Mouse (Mus musculus) lung, embryonic 15.5 days (tissue): ENCODE results near the gene M1ap. TPM values are rescaled to one million over a fixed set of nuclear protein-coding genes. Genes with fewer than 3 reads are reported as not detected.
A peak's percentile ranks its signal among the peaks of the same experiment; 100 is the strongest.

Experiments used
- ATAC-seq: fragments of 200-750 bp; cut with Nextera tagmentation; 2 replicates; pipeline ENCODE4 v1.8.0; 2017; ENCODE audit warnings: moderate number of reproducible peaks, borderline replicate concordance; ENCODE audit not compliant: low FRiP score, low TSS enrichment; ENCODE audit errors: extremely low read depth
- H3K27ac ChIP-seq: fragments of 300-500 bp; sonication (generic); 2 replicates; pipeline ENCODE4 v1.5.1; 2015; ENCODE audit warnings: moderate library complexity, mild to moderate bottlenecking, inconsistent platforms
- H3K27me3 ChIP-seq: fragments of 300-500 bp; sonication (generic); 2 replicates; pipeline ENCODE4 v1.6.1; 2015; ENCODE audit warnings: inconsistent platforms
- H3K36me3 ChIP-seq: fragments of 300-500 bp; sonication (generic); 2 replicates; pipeline ENCODE4 v1.6.1; 2015; ENCODE audit warnings: inconsistent platforms
- H3K4me1 ChIP-seq: fragments of 300-500 bp; sonication (generic); 2 replicates; pipeline ENCODE4 v1.6.1; 2015; ENCODE audit warnings: inconsistent platforms
- H3K4me2 ChIP-seq: fragments of 300-500 bp; sonication (generic); 2 replicates; pipeline ENCODE4 v1.6.1; 2015; ENCODE audit warnings: inconsistent platforms, mild to moderate bottlenecking, moderate library complexity
- H3K4me3 ChIP-seq: fragments of 300-500 bp; sonication (generic); 2 replicates; pipeline ENCODE4 v1.5.1; 2015; ENCODE audit warnings: mild to moderate bottlenecking, inconsistent platforms
- H3K9ac ChIP-seq: fragments of 300-500 bp; sonication (generic); 2 replicates; pipeline ENCODE4 v1.6.1; 2015; ENCODE audit warnings: inconsistent platforms
- H3K9me3 ChIP-seq: fragments of 300-500 bp; sonication (generic); 2 replicates; pipeline ENCODE4 v1.6.1; 2016; ENCODE audit warnings: inconsistent platforms
- WGBS: fragments of 180-500 bp; shearing (Covaris S2); methylation state at CpG from one replicate; pipeline ENCODE4 v1.1.7; 2015; 5-methylcytosine and 5-hydroxymethylcytosine counted together
- polyA plus RNA-seq: library from polyadenylated mRNA; unstranded; fragments of >200 nt; fragmentation: Nextera tagmentation; extraction: Ambion mirVana; gene quantifications from 2 replicates; pipeline ENCODE4 v1.2.1, GENCODE M21; 2015

M1ap gene
- polyA plus RNA-seq, 1 experiment from 2014 or later: 2.5 TPM

DNA sequence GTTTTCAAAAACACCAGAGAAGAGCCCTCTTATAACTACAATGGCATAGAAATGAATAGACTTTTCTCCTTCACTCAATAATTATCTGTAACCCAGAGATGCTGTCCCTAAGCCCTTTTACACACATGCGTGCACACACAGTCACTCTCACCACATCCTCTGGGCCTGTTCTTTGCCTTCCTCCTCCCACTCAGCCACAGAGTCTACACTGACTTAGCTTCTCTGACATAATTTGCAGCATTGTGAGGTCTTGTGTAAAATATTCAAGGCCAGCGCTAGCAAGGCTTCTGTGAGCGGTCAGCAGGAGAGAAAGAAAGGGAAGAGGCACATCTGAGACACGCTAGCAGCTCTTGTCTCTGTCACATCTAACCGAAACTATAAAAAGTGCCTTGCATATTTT is 66.7 kb downstream of the M1ap start:
- Histone ChIP-seq H3K9me3 (no peaks in the 10 kb centered on the region), H3K36me3 (no peaks in the 10 kb centered on the region), H3K4me1 (0 out of 2 replicates have a peak, but pooled peaks cover 5% of the 10 kb centered on the region), H3K4me3 (no peak overlapping the region), H3K4me2 (no peak overlapping the region), H3K9ac (no peak overlapping the region), H3K27me3 (no peaks in the 10 kb centered on the region), H3K27ac (no peak overlapping the region)
- 81% methylated on average over 5 of the region's 5 CpGs for WGBS
- ATAC-seq: no peak

DNA sequence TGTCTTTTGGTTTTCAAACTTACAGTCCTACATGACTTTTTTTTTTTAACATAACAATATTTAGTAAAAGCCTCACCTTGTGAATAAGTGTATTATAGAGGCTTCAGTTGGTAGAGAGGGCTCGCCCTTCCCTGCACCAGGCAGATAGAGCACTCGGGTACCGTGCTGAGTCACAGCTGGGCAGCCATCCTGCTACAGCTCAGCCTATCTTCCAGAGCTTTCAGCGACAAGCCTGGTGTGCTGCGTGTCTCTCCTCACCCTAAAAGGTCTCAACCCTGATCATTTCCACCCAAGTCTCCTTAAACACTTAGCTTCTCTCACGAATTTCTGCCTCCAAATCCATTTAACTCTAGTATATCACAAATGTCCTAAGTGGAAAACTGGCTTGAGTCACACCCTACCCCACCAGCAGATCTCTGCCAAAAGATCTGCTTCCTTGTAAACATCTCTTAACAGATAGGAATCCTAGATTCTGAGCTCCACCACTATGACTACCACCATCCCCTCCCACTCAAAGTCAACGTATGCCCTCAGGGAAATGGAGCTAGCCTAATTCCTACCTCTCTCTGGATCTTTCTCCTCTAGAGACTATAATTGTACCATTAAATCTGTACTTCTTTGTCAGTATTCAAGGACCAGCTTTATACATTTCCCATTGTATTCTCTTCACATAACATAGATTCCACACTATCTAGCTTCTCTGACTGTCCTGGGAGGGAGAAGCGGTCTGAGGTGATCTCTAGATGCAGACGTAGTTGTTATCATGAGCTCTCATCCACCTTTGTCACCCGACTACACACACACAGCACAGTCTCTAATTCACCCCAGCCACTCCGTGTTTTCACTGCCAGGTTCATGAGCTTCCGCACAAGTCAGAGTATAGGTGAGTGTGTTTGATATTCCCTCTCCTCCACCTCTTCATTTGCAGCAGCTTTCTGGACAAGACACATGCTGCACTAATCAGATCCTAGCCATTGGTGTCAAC is 68.1 kb downstream of the M1ap start:
- no peak overlapping the region for H3K4me3 ChIP-seq
- H3K27ac ChIP-seq: no peak overlapping the region
- no peaks in the 10 kb centered on the region for H3K36me3 ChIP-seq
- H3K9me3 ChIP-seq: no peaks in the 10 kb centered on the region
- no peak; the same call in 1 of the 2 replicates for ATAC-seq
- no peak overlapping the region for H3K4me2 ChIP-seq
- H3K9ac ChIP-seq: no peak overlapping the region
- 0 out of 2 replicates have a peak, but pooled peaks cover 5% of the 10 kb centered on the region for H3K4me1 ChIP-seq
- H3K27me3 ChIP-seq: no peaks in the 10 kb centered on the region
- 51% methylated on average over 12 of the region's 12 CpGs for WGBS

DNA sequence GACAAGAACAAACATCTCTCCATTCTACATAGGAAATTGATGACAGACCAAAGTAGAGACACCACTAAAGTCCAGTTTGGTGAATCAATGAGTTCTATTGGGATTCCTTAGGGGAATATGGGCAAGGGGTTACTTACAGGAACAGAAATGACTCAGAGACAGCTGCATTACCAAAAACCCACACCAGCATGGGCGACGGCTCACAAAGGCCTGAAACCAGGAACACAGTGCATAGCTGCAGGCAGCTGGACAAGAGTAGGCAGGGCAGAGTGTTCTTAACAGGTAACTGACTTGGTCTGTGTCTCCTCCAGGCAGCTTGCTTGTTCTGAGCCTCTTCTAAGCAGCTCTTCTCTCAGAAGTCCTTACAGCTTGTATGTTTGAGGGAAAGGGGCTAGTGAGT is 69.0 kb downstream of the M1ap start:
- H3K27ac ChIP-seq: no peak overlapping the region
- no peak for ATAC-seq
- no peak overlapping the region for H3K4me2 ChIP-seq
- no peaks in the 10 kb centered on the region for H3K36me3 ChIP-seq
- no peak overlapping the region for H3K4me3 ChIP-seq
- H3K27me3 ChIP-seq: no peaks in the 10 kb centered on the region
- no peak overlapping the region for H3K9ac ChIP-seq
- H3K4me1 ChIP-seq: no peaks in the 10 kb centered on the region
- WGBS: 89% methylated on average over 2 of the region's 2 CpGs
- H3K9me3 ChIP-seq: no peaks in the 10 kb centered on the region

DNA sequence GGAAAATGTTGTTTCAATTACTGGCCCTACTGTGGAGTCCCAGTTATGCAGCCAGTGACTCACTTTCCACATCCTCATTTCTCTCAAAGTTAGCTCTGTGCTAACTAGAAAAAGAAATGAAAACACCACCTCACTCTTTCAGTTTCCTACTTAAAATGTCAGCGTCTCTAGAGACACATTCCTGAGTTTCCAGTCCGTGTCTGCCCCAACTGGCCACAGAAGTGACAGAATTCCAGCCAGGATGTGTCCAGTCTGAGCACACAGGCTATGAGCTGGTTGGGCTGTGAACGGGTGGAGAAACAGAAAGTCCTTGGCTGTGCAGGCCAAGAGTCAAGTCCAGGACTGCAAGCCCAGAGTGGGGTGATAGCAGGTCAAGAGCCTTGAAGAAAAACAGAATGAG is 70.5 kb downstream of the M1ap start:
- H3K4me3 ChIP-seq: no peak overlapping the region
- H3K27ac ChIP-seq: no peak overlapping the region
- WGBS: 21% methylated on average over 3 of the region's 3 CpGs
- no peaks in the 10 kb centered on the region for H3K27me3 ChIP-seq
- no peak overlapping the region for H3K9ac ChIP-seq
- no peaks in the 10 kb centered on the region for H3K9me3 ChIP-seq
- no peaks in the 10 kb centered on the region for H3K36me3 ChIP-seq
- ATAC-seq: no peak
- no peak overlapping the region for H3K4me2 ChIP-seq
- H3K4me1 ChIP-seq: no peaks in the 10 kb centered on the region

DNA sequence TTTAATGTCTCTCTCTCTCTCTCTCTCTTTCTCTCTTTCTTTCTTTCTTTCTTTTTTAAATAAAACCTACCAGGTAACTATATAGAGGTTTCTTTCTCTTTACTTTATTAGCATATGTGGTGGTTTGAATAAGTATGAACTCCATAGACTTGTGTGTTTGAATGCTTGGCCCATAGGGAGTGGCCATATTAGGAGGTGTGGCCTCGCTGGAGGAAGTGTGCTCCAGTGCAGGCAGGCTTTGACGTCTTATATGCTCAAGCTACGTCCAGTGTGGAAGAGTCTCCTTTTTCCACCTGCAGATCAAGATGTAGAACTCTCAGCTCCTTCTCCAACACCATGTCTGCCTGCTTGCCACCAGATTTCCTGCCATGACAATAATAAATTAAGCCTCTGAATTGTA is 72.3 kb downstream of the M1ap start:
- Histone ChIP-seq H3K36me3 (no peaks in the 10 kb centered on the region), H3K27me3 (no peaks in the 10 kb centered on the region), H3K27ac (no peak overlapping the region), H3K4me2 (no peak overlapping the region), H3K9ac (no peak overlapping the region), H3K4me1 (no peaks in the 10 kb centered on the region; the same call in 1 of the 2 replicates), H3K4me3 (no peak overlapping the region), H3K9me3 (no peaks in the 10 kb centered on the region)
- WGBS: 56% methylated on average over 3 of the region's 3 CpGs
- no peak for ATAC-seq

DNA sequence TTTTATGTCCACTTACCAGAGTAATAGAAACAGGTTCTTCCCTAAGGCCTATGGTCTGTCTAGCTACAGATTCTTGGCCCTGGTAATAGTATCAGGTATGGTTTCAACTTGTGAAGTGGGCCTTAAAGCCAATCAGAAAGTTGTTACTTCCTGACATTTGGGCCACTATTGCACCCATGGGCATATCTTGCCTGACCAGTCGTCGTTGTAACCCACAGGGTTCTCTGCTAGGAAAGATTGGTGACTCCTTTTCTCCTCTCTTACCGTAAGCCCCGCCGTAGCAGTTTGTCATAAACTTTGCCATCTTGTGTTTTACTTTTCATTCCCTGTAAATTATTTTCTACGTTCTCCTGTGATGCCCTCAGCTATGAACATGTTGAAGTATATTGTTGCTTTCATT is 73.4 kb downstream of the M1ap start:
- ATAC-seq: no peak
- Histone ChIP-seq H3K27me3 (no peaks in the 10 kb centered on the region), H3K4me2 (no peak overlapping the region), H3K4me1 (no peaks in the 10 kb centered on the region; the same call in 1 of the 2 replicates), H3K27ac (no peak overlapping the region), H3K36me3 (no peaks in the 10 kb centered on the region), H3K4me3 (no peak overlapping the region), H3K9ac (no peak overlapping the region), H3K9me3 (no peaks in the 10 kb centered on the region)
- 81% methylated on average over 6 of the region's 6 CpGs for WGBS

GRCm38 (mm10) chr6:83020836-83021593 is 74.3 kb downstream of the M1ap start:
- H3K4me3 ChIP-seq: no peak overlapping the region
- H3K9ac ChIP-seq: no peak overlapping the region
- 77% methylated on average over 4 of the region's 4 CpGs for whole genome bisulfite sequencing
- H3K9me3 ChIP-seq: no peaks in the 10 kb centered on the region
- no peak for ATAC-seq
- H3K4me2 ChIP-seq: no peak overlapping the region
- H3K27me3 ChIP-seq: no peaks in the 10 kb centered on the region
- no peak overlapping the region for H3K27ac ChIP-seq
- no peaks in the 10 kb centered on the region; the same call in 1 of the 2 replicates for H3K4me1 ChIP-seq
- no peaks in the 10 kb centered on the region for H3K36me3 ChIP-seq

DNA sequence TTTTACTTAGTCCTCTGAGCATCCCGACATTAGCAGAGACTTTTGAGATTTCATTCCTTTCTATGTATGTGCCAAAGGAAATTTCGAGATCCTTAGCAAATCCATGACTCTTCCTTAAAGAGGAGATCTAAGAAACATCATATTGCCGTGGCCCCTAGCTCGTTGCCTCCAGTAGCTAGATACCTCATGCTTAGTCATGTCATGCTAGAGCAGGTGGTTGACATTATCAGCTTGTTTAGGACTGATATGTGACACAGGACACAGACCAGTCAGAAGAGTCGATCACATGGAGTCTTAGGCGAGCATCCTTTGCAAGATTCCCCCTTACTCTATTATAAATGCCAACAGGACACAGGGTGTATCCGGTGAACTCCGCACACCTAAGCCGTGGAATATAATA is 76.3 kb downstream of the M1ap start:
- 83% methylated on average over 9 of the region's 9 CpGs for WGBS
- Histone ChIP-seq H3K9me3 (no peaks in the 10 kb centered on the region), H3K27ac (no peak overlapping the region), H3K4me2 (no peak overlapping the region), H3K36me3 (no peaks in the 10 kb centered on the region), H3K4me1 (peaks cover 7% of the 10 kb centered on the region), H3K4me3 (no peak overlapping the region), H3K27me3 (no peaks in the 10 kb centered on the region), H3K9ac (no peak overlapping the region)
- ATAC-seq: no peak

GRCm38 (mm10) chr6:83023786-83024185 is 77.1 kb downstream of the M1ap start:
- no peak for ATAC-seq

DNA sequence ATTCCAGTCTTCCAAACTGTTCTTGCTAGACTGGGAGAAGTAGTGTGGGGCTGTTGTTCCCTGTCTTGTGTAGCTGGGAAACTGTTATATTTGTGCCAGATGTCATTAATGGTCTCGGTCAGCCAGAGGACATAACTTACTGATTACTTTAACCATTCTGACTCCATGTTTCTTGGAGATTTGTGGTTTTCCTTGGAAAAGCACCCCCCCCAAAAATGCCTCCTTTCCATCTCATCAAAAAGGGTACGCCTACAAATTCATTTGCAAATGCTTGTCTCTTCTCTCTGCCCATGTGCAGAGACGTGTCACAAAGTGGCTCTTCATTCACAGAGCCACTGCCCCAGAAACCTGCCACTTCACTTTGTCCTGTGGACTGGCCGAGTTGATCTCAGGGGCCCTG is 77.7 kb downstream of the M1ap start:
- H3K4me3 ChIP-seq: no peak overlapping the region
- H3K9ac ChIP-seq: no peak overlapping the region
- no peaks in the 10 kb centered on the region for H3K27me3 ChIP-seq
- no peaks in the 10 kb centered on the region for H3K9me3 ChIP-seq
- H3K27ac ChIP-seq: no peak overlapping the region
- no peaks in the 10 kb centered on the region for H3K36me3 ChIP-seq
- H3K4me1 ChIP-seq: peaks cover 8% of the 10 kb centered on the region
- no peak for ATAC-seq
- no peak overlapping the region for H3K4me2 ChIP-seq
- WGBS: 56% methylated on average over 4 of the region's 4 CpGs

More at GRCm38 (mm10) chr6:83023786-83024185, 77.1 kb downstream of the M1ap start:
- Histone ChIP-seq H3K27ac (no peak overlapping the region), H3K4me2 (no peak overlapping the region), H3K36me3 (no peaks in the 10 kb centered on the region), H3K4me1 (peaks cover 8% of the 10 kb centered on the region), H3K9ac (no peak overlapping the region), H3K4me3 (no peak overlapping the region), H3K9me3 (no peaks in the 10 kb centered on the region), H3K27me3 (no peaks in the 10 kb centered on the region)
- 90% methylated on average over 2 of the region's 2 CpGs for WGBS

- Histone ChIP-seq H3K9ac (no peak overlapping the region), H3K36me3 (no peaks in the 10 kb centered on the region), H3K27me3 (no peaks in the 10 kb centered on the region), H3K9me3 (no peaks in the 10 kb centered on the region), H3K4me3 (no peak overlapping the region), H3K4me2 (no peak overlapping the region), H3K27ac (no peak overlapping the region), H3K4me1 (peaks cover 10% of the 10 kb centered on the region)
- 92% methylated on average over 4 of the region's 4 CpGs for WGBS
- no peak for ATAC-seq
These were observed 78.5 kb downstream of the M1ap start for GRCm38 (mm10) chr6:83025221-83025620.

DNA sequence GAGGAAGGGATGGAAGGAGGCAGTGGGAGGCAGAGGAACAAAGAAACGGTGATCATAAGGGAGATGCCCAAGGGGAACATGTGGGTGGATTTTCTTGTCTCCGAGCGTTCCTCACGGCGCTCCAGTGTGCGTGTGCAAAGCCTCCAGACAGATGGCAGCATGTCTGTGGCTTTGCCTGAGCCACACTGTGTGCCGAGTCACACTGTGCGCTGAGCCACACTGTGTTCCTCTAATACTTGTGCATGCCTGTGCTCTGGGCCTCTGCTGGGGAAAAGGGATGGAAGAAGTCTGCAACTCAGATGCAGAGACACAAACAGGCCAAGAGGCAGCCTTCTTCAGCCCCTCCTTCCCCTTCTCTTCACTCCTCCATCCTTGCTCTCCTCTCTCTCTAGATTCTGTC is 80.6 kb downstream of the M1ap start:
- Histone ChIP-seq H3K27ac (0 out of 2 replicates have a peak overlapping the region, but pooled peaks have one; percentile 4), H3K36me3 (no peaks in the 10 kb centered on the region), H3K4me2 (no peak overlapping the region; the same call in 1 of the 2 replicates), H3K27me3 (peaks cover 3% of the 10 kb centered on the region; the same call in 1 of the 2 replicates), H3K4me3 (no peak overlapping the region), H3K4me1 (peaks cover 21% of the 10 kb centered on the region), H3K9me3 (no peaks in the 10 kb centered on the region), H3K9ac (no peak overlapping the region)
- 79% methylated on average over 8 of the region's 8 CpGs for WGBS
- no peak for ATAC-seq
